ENCODE assay signal across 9 mouse cellular contexts in genomic region chr6:85237001-85237400, GRCm38 (mm10). TPM values are rescaled to one million over a fixed set of nuclear protein-coding genes. Genes with fewer than 3 reads are reported as not detected.
A peak's percentile ranks its signal among the peaks of the same experiment; 100 is the strongest.
DNase-seq lines count a peak whose midpoint lies in the region; ATAC-seq and TF ChIP-seq lines count a peak whose summit lies in the region.
"Had no signal": no experiment of that assay in that cellular context is flagged by ENCODE, and none has a peak within 500 bp of the region (broad histone marks: within the 10 kb centered on the region; RNA-seq: fewer than 3 reads in every experiment).

No protein-coding gene starts in this region.

- no peak overlapping the region for H3K9ac ChIP-seq in lung, embryonic 14.5 days

- peak; percentile 35 for ATAC-seq in frontal cortex, adult (ENCODE audit: low TSS enrichment)
- ATAC-seq in lung, embryonic 14.5 days (ENCODE audit: insufficient read depth) = no peak

- no peaks in the 10 kb centered on the region for H3K27me3 ChIP-seq in lung, embryonic 14.5 days (ENCODE audit: insufficient read depth, low read length)

- DNase-seq in frontal cortex, postnatal 10 days (ENCODE audit: low spot score in 2 of 2) = no peak
- peak; percentile 23 for DNase-seq in lung, embryonic 14.5 days
- DNase-seq in lung, postnatal 25 days (ENCODE audit: low spot score) = no peak
- peak; percentile 22 for DNase-seq in adipocyte (ENCODE audit: low spot score)
- peak; percentile 62 to 66 for DNase-seq in left cerebral cortex, adult 18-20 months (ENCODE audit: low spot score in 2 of 2)
- peak; percentile 35 for DNase-seq in thymus, postnatal 14 days
- no peak for DNase-seq in ovary, postnatal 14 days (ENCODE audit: low spot score)

- 39% methylated on average over 5 of the region's 5 CpGs for WGBS in lung, embryonic 14.5 days

- H3K27ac ChIP-seq in lung, embryonic 14.5 days (ENCODE audit: low read depth) = no peak overlapping the region

- H3K9me3 ChIP-seq in lung, embryonic 14.5 days (ENCODE audit: low read depth, low read length) = no peaks in the 10 kb centered on the region

- no peak overlapping the region for H3K4me2 ChIP-seq in lung, embryonic 14.5 days

- no peaks in the 10 kb centered on the region for H3K4me1 ChIP-seq in lung, embryonic 14.5 days (ENCODE audit: insufficient read depth)

- peak; percentile 49 for TF ChIP-seq CTCF in lung, embryonic 14.5 days (IDR thresholded peaks at IDR 0.05; ENCODE audit: low read depth)

- no peaks in the 10 kb centered on the region for H3K36me3 ChIP-seq in lung, embryonic 14.5 days (ENCODE audit: insufficient read depth)

- H3K4me3 ChIP-seq in lung, embryonic 14.5 days (ENCODE audit: low read depth, low read length) = no peak overlapping the region

RNA-seq across cellular contexts. Expression of gene Emx1, which starts 49.8 kb away (rescaled TPM):
- 0.23 TPM in 1 of 2 replicates, not detected in the other for polyA plus RNA-seq in lung, embryonic 14.5 days (2014; fragmentation: Nextera tagmentation; extraction: Ambion mirVana)
- 10 to 100 TPM; 32.5 to 42.6 TPM for total RNA-seq in left cerebral cortex, adult 18-20 months (2021)
- polyA plus RNA-seq: heart, embryonic 14.5 days had no signal

Comparison
In these comparisons a context has a peak if more than half of its experiments do, and no peak if none do; other contexts are left out.
1. DNase-seq: peak in lung, embryonic 14.5 days (single experiment), adipocyte (single experiment), left cerebral cortex, adult 18-20 months (2 of 2) and thymus, postnatal 14 days (single experiment); none in frontal cortex, postnatal 10 days (0 of 2), lung, postnatal 25 days (single experiment) and ovary, postnatal 14 days (single experiment).